Mouse (Mus musculus) liver (tissue): ENCODE results near the gene Aldh1b1.

ENCODE experiments used
- DNase-seq: peaks from one replicate; pipeline ENCODE4 v3.0.0-alpha.2; 2020; ENCODE audit warnings: mixed read lengths

Aldh1b1 gene

DNA sequence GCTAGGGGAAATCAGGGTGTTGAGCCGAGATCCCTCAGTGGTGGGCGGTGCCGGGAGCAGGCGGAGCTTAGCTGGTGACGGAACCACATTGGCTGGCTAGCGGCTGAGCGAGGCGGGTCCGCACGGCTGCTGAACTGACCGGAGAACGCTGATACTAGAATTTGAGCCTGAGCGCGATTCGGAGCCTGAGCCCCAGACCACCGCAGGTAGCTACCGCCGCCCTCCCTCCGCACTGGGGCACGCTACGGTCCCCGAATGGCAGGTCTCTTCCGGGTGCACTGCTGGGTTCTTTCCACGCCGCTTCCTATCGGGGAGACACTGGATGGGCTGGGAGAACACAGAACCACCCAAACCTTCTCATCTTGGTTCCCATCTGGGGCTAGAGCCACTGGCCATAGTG lies at the start of gene Aldh1b1:
TSS of gene Aldh1b1 (plus strand) at position 59 of the 400 bp plus-strand sequence.
- DNase-seq: peak; percentile 81

DNA sequence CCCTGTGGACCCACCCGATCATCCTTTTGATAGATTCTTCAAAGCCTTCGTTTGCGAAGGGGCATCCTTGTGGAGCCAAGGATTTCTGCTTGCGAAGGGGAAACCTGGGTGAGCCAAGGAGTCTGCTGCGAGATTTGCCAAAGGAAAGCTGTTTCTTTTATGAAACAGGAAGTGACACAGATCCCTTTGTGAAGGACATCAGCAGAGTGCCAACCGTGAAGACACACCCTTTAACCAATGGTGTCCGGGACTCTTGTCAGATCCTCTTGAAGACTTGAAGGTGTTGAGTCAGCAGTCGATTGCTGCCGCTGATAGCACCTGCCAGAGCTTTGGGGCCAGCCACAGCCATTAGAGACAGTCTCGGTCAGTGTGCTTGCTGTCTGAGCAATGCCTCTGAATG lies 49.4 kb upstream of the Aldh1b1 start:
- DNase-seq: no peak

DNA sequence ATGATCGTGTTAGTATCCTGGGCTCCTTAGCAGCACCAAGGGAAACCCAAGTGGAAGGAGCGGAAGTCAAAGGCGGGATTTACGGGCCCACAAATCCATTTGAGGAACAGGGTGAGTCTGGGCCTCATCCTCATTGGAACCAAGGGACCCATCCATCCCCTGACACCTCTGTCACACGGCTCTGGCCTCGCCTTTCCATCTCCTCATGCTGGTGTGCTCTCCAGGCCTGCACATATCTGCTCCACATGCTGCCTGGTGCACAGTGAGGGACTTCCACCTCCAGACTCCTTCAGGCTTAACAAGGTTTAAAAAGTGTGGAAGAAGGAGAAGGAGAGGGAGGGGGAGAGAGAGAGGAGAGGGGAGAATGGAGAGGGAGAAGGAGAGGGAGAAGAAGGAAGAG lies 48.3 kb upstream of the Aldh1b1 start:
- no peak for DNase-seq

DNA sequence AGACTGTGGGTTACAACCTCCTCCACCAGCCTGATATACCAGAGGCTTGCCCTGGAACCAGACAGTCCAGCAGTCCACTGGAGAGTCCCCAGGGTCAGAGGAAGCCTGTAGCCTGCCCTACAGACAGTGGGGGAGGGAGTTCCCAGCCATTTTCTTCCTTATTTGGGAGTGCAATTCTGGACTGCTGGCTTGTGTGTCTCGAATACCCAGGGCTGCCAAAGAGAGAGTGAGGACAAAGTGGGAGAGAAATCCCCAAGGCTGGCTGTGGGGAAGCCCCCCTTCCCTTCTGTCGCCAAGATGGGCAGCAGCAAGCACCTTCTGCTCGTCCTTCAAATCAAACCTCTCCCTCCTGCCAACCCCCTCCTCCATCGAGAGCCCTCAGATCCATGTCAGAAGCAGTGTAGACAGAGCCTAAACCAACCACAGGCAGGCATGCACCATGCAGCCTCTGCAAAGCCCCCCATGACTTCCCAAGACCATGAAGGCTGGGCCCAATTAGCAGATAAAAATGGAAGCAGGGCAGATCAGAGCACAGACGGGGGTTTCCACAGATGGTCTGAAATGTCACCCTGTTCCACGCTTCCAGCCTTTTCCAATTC lies 45.5 kb upstream of the Aldh1b1 start:
- DNase-seq: no peak

GRCm38 (mm10) chr4:45754171-45754570 lies 44.7 kb upstream of the Aldh1b1 start:
- DNase-seq: no peak

DNA sequence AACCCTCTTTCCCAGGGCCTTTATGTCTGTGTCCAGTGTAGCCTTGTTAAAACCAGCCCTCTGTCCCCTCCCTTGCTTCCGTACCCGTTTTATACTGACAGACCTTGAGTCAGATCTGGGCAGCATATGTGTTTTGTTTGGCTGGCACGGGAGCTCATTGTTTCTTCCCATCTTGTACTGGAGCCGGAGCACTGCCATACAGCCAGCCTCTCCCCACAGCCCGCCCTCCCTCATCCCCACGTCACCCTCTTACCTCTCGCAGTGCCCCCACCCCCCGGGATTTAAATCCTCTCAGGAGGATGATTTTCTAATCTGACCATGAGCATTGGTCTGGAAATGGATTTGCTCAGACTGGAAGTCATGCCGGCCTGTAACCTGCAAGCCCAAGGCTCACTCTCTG lies 43.7 kb upstream of the Aldh1b1 start:
- DNase-seq: no peak

- no peak for DNase-seq
These were observed 42.9 kb upstream of the Aldh1b1 start for GRCm38 (mm10) chr4:45755881-45756280.

GRCm38 (mm10) chr4:45757941-45758340 lies 40.9 kb upstream of the Aldh1b1 start:
- DNase-seq: no peak

DNA sequence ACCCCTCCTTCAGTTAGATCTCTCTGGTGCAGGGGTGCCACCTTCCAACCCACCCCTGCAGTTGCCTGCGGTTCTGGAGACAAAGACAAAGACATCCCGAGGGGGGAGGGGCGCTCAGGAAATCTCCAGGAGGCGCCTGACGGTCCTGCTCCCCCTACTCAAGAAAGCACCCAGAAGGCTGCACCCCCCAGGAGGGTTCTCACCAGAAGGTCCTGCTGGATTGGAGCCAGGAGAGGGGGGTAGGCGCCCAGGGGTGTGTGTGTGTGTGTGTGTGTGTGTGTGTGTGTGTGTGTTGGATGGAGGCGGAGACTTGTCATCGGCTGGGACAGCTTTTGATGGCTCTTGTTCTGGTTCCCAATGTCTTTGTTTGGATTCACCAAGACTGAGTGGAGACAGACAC lies 39.4 kb upstream of the Aldh1b1 start:
- no peak for DNase-seq

DNA sequence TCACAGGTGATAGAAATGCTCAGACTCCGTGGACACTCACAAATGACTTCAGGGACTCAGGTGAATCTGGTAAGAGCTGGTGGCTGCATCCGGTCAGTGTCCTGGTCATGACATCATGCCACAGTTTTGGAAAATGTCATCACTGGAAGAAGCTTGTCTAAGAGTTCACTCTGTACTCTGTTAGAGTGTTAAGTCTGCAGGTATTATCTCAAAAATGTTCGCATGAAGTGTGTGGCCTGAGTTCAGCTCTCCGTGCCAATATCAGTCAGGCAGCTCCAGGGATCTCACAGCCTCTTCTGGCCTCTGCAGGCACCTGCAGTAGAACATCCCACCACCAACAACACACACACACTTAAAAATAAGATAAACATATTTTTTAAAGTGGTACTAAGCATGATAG lies 36.2 kb upstream of the Aldh1b1 start:
- no peak for DNase-seq

- DNase-seq: no peak
These were observed 35.3 kb upstream of the Aldh1b1 start for GRCm38 (mm10) chr4:45763288-45764140.

DNA sequence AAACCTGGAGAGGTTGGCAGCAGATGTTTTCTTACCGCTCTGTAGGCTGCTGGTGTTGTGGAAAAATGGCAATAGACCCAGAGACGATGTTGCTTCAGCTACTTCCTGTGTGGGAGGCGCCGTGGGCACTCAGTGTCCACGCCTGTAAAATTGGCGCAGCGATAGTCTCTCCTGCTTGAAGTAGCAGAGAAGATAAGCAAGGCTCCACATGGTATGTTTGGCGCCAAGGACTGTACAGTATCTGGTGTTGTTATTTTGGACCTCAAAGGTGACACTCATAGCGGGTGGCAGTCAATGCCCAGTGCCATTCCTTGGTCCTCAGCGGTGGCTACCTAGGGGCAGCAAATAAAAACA lies 34.7 kb upstream of the Aldh1b1 start:
- peak; percentile 42 for DNase-seq

DNA sequence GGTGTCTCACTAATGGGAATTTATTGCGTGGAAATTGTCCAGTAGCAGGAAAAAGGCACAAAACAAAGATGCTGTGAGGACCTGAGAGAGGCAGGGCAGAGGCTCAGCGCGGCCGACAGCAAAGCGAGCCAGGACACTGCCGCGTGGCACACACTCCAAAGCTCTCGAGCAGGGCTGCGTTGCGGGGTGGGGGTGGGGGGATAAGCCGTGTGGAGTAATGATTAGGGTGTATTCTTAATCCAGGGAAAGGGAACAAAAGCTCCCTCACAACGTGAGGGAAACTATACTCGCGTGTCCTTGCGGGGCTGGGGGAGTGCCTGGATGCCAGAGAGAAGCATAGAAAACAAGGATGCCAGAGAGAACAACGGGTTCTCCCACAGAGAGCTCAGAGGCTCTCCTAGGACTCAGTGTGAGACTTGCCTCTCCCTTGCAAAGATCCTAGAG lies 33.7 kb upstream of the Aldh1b1 start:
- no peak for DNase-seq

- no peak for DNase-seq
These were observed 33.1 kb upstream of the Aldh1b1 start for GRCm38 (mm10) chr4:45765565-45766201.

- DNase-seq: no peak
These were observed 32.0 kb upstream of the Aldh1b1 start for GRCm38 (mm10) chr4:45766774-45767173.

DNA sequence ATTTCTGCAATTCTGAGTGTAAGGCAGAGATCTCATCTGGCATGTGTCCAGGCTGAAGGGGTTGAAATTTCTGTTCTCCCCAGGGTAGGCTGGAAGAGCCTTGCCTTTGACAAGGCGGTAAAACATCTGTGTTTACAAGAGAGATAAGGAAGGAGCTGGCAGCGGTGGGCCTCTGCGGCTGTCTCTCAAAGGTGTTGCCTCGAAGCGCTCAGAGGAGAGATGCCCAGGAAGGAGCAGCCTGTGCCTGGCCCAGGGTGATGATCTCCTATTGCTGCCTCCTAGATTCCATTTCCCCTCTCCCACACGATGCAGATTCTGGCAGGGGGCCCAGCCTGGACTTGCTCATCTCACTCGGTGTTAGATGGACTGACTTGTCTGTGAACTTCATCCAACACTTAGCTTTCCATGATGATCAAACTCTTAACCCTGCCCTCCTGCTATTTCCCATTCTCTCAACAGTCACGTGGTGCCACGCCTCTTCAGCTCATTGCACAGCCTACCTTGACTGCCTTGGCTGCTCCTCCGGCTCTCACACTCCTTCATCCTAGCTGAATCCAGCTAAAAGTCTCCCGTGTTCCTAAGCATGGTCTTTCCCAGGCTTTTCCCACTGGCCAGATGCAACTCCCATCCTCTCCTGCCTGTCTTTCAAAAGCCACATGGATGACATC lies 30.8 kb upstream of the Aldh1b1 start:
- peak; percentile 48 for DNase-seq

DNA sequence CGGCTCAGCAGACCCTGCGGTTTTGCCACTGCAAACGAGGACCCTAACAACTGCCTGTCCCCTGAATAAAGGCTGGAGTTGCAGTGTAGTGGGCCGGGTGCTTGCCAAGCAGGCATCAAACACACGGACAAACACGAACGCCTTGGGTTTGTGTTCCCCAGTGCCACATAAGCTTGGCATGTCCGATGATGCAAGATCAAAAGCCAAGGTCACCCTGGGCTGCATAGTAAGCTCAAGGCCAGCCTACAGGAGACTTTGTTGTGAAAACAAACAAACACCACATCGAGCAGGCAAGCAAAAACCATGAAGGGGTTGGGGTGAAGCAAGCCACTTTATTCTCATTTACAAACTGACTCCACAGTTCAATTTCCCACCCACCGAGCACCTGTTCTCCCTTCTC lies 29.7 kb upstream of the Aldh1b1 start:
- no peak for DNase-seq

- no peak for DNase-seq
These were observed 28.8 kb upstream of the Aldh1b1 start for GRCm38 (mm10) chr4:45769791-45770637.

GRCm38 (mm10) chr4:45770638-45771033 lies 28.2 kb upstream of the Aldh1b1 start:
- no peak for DNase-seq

- no peak for DNase-seq
These were observed 27.6 kb upstream of the Aldh1b1 start for GRCm38 (mm10) chr4:45771173-45771572.

DNA sequence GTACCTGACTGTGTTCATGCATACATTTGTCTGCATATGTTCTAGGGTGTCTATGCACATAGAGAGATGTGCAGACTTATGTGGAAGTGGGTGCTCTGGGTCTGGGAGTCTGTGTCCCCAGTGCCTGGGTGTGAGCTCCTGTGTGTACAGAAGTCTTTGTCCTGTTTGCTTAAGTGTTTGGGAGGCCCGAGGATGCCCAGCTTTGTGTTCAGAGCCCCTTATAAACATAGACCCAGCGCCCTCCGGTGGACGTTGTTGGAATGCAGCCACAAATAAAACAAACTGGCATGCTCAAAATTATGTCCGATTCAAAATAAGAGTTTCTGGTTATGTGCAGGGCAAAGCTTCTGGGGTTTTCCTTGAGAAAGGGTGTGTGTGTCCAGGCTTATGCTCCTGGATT lies 27.2 kb upstream of the Aldh1b1 start:
- DNase-seq: peak; percentile 67

DNA sequence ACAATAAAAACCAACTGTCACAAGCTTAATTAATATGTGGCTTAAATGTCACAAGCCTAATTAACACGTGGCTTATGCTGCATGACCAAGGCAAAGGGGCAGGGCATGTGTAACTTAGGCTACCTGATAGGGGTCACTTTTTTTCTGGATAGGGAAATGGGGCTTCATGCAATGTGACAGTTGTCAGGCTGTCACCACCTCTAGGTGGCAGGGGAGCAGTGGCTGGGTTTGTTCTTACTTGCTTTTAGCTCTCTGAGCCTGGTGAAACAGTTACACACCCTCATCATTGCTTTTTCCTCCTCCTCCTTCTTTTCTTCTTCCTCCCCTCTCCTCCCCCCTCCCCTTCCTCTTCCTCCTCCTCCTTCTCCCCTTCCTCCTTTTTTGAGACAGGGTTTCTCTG lies 15.2 kb upstream of the Aldh1b1 start:
- DNase-seq: no peak

DNA sequence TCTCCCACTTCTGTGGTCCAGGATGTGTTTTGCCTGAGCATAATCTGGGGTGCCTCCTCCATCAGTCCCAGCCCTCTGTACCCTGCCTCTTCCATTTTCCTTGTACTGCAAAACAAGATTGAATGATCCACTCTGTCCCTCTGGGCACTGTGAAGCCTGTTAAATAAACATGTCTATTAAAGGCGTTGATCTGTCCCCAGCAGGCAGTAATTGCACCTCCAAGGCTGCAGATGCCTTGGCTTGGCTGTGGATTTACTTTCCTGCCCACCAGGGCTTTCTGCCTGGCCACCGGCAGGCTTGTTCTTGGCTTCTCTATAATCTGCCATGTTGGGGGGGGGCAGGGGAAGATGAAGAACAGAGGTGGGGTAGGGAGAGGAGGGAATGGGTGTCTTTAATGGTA lies 12.9 kb upstream of the Aldh1b1 start:
- DNase-seq: no peak
